Mouse (Mus musculus) cerebellum, adult 2 months (tissue): Measurements from ENCODE around the gene Atf5.

ENCODE experiments used
- CTCF ChIP-seq: fragments of 200-500 bp; IDR thresholded peaks from 2 replicates; pipeline ENCODE4 v1.5.1; 2011; ENCODE audit warnings: low read depth, mild to moderate bottlenecking, control low read depth, low read length, moderate library complexity, borderline replicate concordance; ENCODE audit not compliant: insufficient read depth
- POLR2A ChIP-seq: fragments of 200-500 bp; IDR thresholded peaks from 2 replicates; pipeline ENCODE4 v1.6.1; 2011; ENCODE audit warnings: low read length, control low read depth, borderline replicate concordance; ENCODE audit not compliant: insufficient read depth

GRCm38 (mm10) chr7:44832763-44833162 lies 16.3 kb upstream of the Atf5 start:
- TF ChIP-seq POLR2A (no peak), CTCF (no peak)
